Mouse (Mus musculus): ENCODE results near the gene Babam2.

DNA sequence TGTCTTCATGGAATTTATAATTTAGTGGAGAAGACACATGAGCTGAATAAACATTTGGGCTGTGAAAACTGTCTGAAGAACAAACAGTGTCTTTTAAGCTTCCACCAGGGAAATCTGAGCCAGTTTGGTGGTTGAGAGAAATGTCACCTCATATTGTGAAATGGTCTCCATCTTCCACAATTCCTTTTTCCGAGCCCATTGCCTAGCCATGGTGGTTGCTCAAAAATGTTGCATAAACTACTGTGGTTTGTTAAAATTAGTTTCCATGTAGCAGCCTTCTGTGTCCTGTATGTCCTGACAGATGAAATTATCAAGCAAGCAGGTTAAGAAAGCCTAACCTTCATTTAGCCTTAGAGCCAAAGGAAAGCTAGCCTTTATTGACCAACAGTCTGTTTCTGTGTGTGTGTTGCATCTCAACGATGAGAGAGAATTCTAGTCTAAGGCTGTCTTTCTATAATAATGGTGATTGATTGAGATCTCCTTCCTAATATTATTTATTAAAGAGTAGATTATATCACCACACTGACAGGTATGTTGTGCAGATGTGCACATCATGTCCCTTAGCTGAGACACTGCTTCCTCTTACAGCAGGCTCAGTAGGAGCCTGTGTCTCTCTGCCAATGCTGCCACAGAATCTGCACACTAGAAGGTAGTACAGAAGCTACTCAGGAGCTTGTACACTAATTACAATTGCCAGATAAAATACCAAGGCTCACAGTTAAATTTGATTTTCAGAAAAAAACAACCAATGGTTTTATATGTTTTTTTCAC is 46.8 kb upstream of the Babam2 start:
- TF ChIP-seq CTCF (IDR thresholded peaks at IDR 0.05; ENCODE audit: low read depth): no peak
- no peak for TF ChIP-seq EP300 (IDR thresholded peaks at IDR 0.05; ENCODE audit: low read depth)
